Mouse (Mus musculus) mesoderm, embryonic 11.5 days (tissue): ENCODE results near the gene Dpy19l3.
A peak's percentile ranks its signal among the peaks of the same experiment; 100 is the strongest.

Experiments used
- DNase-seq: peaks from one replicate; pipeline ENCODE4 v3.0.0-alpha.2; 2012; ENCODE audit warnings: low read depth, low spot score

Dpy19l3 gene

GRCm38 (mm10) chr7:35750873-35751272 lies 3.4 kb downstream of the Dpy19l3 start:
- DNase-seq: no peak

- DNase-seq: peak; percentile 34
These were observed 6.8 kb downstream of the Dpy19l3 start for GRCm38 (mm10) chr7:35747397-35747964.

DNA sequence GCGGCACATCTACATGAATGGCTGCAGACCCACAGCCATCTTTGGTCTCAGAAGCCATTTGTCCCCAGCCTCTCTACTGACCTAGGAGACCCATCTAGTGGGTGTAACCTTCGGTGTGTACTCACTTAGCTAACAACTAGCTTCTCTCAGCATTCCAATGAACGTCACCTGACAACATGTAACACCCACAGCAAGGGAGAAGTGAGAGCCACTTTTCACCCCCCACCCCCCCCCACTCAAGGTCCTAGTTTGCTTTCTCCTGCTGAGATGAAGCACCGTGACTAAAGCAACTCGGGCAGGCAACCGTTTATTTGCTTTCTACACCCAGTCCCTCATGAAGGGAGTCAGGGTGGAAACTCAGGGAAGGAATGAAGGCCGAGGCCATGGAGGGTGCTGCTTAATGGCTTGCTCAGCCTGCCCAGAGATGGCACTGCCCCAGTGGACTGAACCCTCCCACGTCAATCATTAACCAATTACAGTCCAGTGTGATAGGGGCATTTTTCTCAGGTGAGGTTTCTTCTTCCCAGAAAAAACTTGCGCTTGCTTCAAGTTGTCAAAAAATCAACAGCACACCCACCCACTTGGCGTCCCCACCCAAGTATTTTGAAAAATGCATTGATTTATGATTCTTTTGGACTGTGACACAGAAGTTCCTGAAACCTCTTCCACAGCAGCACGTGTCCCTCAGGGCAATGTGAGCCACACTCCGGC lies 7.4 kb downstream of the Dpy19l3 start:
- no peak for DNase-seq

- no peak for DNase-seq
These were observed 9.0 kb downstream of the Dpy19l3 start for GRCm38 (mm10) chr7:35745281-35745702.

- no peak for DNase-seq
These were observed 9.5 kb downstream of the Dpy19l3 start for GRCm38 (mm10) chr7:35744771-35745170.

DNA sequence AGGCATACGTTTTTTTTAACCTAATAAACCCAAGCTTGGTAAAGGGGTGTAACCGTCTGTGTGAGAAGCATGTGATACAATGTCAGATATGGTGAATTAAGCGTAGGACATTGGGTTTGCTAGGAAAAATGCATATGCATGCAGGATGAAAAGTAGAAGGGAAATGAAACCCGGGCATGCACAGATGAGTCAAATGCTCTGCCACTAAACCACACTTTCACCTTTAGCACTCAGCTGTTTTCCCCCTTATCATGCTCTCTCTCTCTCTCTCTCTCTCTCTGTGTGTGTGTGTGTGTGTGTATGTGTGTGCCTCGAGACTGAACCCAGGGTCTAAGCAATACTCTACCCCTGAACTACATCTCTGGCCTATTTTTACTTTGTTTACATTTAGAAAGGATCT lies 11.9 kb downstream of the Dpy19l3 start:
- no peak for DNase-seq

DNA sequence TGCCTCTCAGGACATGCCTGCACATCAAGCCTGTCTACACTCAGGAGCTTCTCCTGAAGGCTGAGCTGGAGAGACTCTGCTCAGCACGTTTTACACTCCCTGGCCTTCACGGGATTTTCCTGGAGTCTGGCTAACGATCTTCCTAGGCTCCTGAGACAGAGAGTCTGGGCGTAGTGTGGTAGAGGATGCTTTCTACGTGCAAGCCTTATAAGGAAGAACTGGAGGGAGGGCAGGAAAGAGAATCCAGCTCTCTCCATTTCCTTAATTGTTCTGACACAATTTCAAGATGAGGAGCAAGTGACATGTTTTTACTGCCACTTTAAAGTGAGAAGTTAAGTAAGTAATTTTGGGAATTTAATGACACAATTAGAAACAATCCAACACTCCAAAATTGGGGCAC lies 12.4 kb downstream of the Dpy19l3 start:
- DNase-seq: no peak

GRCm38 (mm10) chr7:35740489-35741230 lies 13.6 kb downstream of the Dpy19l3 start:
- peak; percentile 51 for DNase-seq

GRCm38 (mm10) chr7:35738871-35739270 lies 15.4 kb downstream of the Dpy19l3 start:
- DNase-seq: no peak

- DNase-seq: no peak
These were observed 20.8 kb downstream of the Dpy19l3 start for GRCm38 (mm10) chr7:35733313-35734050.

DNA sequence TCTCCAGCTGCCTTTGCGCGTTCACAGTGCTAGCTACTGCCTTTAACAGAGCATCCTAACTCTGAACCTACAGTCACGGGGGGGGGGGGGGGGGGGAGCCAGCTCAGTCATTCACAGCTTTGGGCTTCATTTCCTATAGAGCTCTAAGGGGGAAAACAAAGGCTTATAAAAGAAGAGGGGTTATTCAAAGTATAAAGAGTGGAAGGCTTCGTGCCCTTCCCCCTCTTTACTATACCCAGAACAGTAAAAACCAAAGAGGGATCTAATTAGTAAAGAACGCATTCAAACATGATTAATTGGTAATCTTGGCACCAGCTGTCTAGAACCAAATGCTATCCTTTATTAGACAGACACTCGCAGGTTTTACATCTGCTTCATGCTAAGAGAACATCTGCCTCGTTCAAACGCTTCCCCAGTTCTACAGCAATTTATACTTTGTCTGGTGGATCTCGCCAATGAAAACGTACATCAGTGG lies 21.6 kb downstream of the Dpy19l3 start:
- DNase-seq: no peak

DNA sequence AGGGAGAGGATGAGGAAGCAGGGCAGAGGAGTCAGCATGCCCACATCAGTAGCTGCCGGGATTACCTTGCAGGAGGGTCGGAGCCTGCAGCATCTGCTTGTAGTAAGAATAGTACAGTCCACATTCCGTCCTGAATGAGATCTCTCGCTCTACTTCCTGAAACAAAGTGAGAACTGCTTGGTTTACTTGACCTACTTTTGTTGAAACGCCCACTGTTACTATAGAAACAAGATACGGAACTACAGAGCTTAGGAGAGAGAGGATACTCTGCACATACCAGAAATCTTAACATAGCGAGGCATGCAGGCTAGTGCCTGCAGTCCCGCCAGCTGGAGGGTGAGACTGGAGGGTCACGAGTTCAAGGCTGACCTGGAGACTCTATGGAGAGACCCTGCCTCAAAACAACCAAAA lies 24.6 kb downstream of the Dpy19l3 start:
- DNase-seq: no peak

DNA sequence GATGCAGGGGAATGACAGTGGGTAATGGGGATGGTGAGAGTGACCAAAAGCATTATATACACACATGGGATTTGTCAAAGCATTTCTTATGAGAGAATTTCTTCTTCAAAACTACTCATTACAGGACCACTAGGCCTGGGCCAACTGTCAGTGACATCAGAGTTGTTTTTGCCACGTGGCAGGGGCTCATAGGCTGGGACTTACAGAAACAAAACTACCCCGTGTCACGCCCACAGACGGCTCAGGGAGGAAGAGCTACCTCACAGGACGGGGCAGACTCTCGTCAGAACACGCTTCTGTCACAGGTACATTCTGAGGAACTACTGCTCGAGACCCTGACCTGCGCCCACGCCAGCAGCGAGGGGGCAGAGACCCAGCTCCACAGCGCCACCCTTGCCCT lies 25.9 kb downstream of the Dpy19l3 start:
- DNase-seq: no peak

DNA sequence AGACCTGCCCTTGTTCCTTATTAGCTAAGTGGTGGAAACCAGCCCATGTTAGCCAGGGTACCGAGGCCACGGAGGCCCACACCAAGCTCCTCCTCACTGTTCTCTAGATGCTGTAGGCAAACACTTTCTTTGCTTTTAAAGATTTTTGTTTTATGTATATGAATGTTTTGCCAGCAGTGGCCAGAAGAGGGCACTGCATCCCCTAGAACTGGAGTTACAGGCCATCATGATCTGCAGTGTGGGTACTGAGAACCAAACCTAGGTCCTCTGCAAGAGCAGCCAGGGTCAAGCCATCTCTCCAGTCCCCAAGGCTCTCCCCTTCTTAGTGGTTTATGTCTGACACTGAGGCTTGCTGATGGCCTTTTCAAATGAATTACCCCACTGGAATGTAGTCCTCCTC lies 31.2 kb downstream of the Dpy19l3 start:
- DNase-seq: no peak

GRCm38 (mm10) chr7:35718421-35719178 lies 35.7 kb downstream of the Dpy19l3 start:
- DNase-seq: no peak

DNA sequence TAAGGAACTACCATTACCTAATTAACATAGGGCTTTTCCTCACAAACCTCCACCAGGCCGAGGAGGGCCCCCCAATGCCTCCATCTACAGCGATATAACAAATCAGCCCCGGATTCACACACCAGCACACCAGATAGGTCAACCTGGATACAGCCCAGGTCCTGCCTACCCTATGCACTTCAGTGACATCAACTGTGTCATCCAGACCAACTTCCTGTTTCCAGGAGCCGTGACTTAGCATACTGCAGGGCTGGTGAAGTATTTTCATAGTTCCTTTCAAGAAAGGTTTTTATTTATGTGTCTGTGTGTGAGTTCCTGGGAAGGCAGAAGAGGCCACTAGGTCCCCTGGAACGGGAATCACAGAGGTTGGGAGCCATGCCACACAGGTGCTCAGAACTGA lies 43.9 kb downstream of the Dpy19l3 start:
- DNase-seq: no peak

DNA sequence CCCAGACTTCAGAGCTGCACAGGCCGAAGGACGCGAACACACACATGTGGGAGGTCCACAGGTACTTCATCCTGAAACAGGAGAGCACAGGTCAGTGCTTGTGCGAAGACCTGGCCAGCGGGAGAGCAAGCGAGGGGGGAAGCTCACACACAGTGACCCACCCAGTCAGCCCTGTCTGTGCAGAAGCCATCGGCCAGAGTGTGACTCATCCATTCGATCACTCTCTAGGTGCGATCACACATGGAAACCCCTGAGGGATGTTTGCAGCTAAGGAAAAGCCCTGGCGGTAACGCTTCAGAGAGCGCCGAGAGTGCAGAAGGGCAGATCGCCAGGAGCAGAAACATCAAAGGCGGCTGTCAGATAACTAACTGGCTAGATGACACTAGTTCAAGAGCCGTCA lies 46.2 kb downstream of the Dpy19l3 start:
- no peak for DNase-seq

DNA sequence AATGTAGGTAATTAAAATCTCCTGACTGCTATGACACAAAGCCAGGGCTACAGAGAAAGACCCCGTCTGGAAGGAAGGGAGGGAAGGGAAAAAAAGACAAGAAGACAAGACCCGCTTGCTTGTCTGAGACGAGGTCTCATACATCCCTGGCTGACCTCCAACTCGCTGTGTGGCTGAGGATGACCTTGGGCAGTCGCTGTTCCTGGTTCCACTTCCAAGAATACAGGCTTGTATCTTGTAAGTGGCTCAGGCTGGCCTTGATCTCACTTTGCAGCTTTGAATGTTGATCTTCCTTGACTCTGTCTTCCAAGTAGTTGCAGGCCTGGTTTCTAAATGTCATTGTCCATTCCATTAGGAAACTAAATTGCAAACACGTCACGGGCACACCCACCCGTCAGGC lies 55.2 kb downstream of the Dpy19l3 start:
- DNase-seq: no peak

DNA sequence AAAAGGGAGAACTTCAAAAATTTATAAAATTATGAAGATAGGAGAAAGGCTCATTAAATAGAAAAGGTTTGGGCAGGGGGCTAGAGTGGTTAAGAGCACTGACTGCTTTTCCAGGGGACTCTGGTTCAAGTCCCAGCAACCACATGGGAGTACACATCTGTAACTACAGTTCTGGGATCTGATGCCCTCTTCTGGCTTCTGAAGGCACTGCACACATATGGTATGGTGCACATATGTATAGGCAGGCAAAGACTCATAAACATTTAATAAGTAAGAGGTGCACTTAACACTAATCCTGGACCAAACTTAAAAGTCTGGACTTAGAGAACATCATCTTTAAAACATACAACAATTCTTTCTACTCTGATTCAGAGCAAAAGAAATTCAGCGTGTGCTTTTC lies 56.2 kb downstream of the Dpy19l3 start:
- no peak for DNase-seq

DNA sequence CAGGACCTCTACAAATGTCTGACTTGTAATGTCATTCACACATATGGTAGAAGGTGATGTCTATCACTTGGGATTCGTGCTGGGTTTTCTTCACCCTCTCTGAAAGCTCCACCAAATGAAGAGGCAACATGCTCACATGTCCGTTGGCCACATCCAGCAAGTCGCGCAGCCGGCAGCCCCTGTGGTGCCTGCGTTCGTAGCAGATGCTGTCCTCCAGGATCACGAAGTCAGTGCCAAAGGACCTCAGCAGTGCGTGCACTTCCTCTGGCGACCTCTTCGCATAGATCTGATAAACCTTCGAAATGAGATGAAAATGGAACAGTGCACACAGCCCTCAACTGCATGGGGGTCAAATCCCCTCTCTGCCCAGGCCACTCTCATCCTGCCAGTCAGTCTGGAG lies 61.6 kb downstream of the Dpy19l3 start:
- no peak for DNase-seq

- DNase-seq: no peak
These were observed 62.1 kb downstream of the Dpy19l3 start for GRCm38 (mm10) chr7:35692117-35692516.
